Mouse (Mus musculus) myocyte (in vitro differentiated cells): Measurements from ENCODE around the gene 4921539E11Rik.

ENCODE experiments used
- CEBPB ChIP-seq: IDR thresholded peaks from 2 replicates; pipeline ENCODE4 v1.6.1; 2011; ENCODE audit warnings: mild to moderate bottlenecking, moderate library complexity; ENCODE audit not compliant: poor library complexity, insufficient read depth, severe bottlenecking
- E2F4 ChIP-seq: IDR thresholded peaks from one replicate; pipeline ENCODE4 v1.6.1; 2011; ENCODE audit warnings: mild to moderate bottlenecking, control low read depth, moderate library complexity; ENCODE audit not compliant: insufficient read depth
- MAX ChIP-seq: IDR thresholded peaks from one replicate; pipeline ENCODE4 v1.6.1; 2011; ENCODE audit warnings: low read depth, mild to moderate bottlenecking, control low read depth
- MYOD1 ChIP-seq, 3 experiments: IDR thresholded peaks; one replicate each; pipeline ENCODE4 v1.6.1; 2011; ENCODE audit warnings: control low read depth in 2 of 3, low read depth in 2 of 3, mild to moderate bottlenecking in 2 of 3, moderate library complexity in 1 of 3; ENCODE audit not compliant: insufficient read length in 2 of 3, control insufficient read depth in 1 of 3
- POLR2A ChIP-seq: IDR thresholded peaks from one replicate; pipeline ENCODE4 v1.6.1; 2011; ENCODE audit warnings: low read depth, mild to moderate bottlenecking, control low read depth, moderate library complexity; ENCODE audit not compliant: insufficient read length
- POLR2AphosphoS2 ChIP-seq: IDR thresholded peaks from one replicate; pipeline ENCODE4 v1.6.1; 2011; ENCODE audit warnings: low read depth, control low read depth; ENCODE audit not compliant: insufficient read length
- SRF ChIP-seq: IDR thresholded peaks from one replicate; pipeline ENCODE4 v1.6.1; 2011; ENCODE audit warnings: low read depth; ENCODE audit not compliant: control insufficient read depth, insufficient read length
- USF1 ChIP-seq: IDR thresholded peaks from one replicate; pipeline ENCODE4 v1.6.1; 2011; ENCODE audit warnings: low read depth, mild to moderate bottlenecking, control low read depth, moderate library complexity

- TF ChIP-seq USF1, result no peak
- no peak for TF ChIP-seq MYOD1 (IDR thresholded peaks at IDR 0.05; ENCODE audit: control insufficient read depth in 1 of 3, insufficient read length in 2 of 3, low read depth in 2 of 3)
- no peak for TF ChIP-seq POLR2AphosphoS2
- no peak for TF ChIP-seq MAX
- no peak for TF ChIP-seq POLR2A
- TF ChIP-seq E2F4, result no peak
- no peak for TF ChIP-seq CEBPB
- TF ChIP-seq SRF, result no peak
These were observed 27.3 kb downstream of the 4921539E11Rik start for GRCm38 (mm10) chr4:103263378-103263777.
